Mouse (Mus musculus) frontal cortex, adult 2 months (tissue): ENCODE data around the gene Rxfp2. TPM values are rescaled to one million over a fixed set of nuclear protein-coding genes. Genes with fewer than 3 reads are reported as not detected.

Source experiments
- DNase-seq, 2 experiments: peaks; one replicate each; pipeline ENCODE4 v3.0.0; 2022; ENCODE audit warnings: low spot score in 1 of 2; ENCODE audit errors: extremely low spot score in 1 of 2
- polyA plus RNA-seq: library from polyadenylated mRNA; depleted of rRNA; stranded (reverse); fragments of >200 nt; gene quantifications from 2 replicates; pipeline ENCODE4 v1.2.3, GENCODE M21; 2012; rRNA removed

Rxfp2 gene
- polyA plus RNA-seq = 1.2 and 1.6 TPM in 2 replicates

DNA sequence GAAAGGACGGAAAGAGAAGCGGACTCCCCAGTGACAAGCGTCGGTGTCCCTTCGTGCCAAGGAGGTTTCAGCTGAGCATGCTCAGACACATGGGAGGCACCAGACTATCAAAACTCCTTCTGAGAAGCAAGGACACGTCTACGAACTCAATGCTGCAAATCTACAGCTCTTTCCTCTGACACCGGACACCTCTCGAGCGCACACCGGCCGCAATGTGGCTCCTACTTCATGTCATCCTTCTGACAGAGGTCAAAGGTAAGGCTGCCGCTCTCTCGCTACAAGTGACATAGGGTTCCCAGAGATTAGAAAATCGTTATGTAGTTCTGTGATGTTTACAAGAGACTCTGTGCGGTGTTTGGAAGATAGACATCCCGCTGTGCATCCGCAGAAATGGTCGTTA, at the start of gene Rxfp2:
Gene Rxfp2 (plus strand): TSS at position 20 of the 400 bp plus-strand sequence.
- no peak for DNase-seq

DNA sequence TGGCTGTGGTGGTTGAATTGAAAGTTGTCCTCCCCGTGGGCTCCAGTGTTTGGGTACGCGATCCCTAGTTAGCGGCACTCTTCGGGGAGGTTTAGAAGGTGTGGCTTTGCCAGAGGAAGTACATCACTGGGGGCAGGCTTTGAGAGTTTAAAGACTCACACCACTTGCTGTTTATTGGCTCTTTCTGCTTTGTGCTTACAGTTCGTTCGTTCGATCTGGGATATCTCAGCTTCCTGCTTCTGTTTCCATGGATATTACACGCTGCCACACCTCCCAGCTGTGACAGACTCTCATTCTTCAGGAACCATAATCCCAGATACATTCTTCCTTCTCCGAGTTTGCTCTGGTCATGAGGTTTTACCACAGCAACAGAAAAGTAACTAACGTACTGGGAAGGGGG, 48.2 kb upstream of the Rxfp2 start:
- no peak for DNase-seq

GRCm38 (mm10) chr5:149977027-149977426, 41.4 kb upstream of the Rxfp2 start:
- no peak for DNase-seq

- peak in 1 of 2 experiments; percentile 48 for DNase-seq
These were observed 34.9 kb upstream of the Rxfp2 start for GRCm38 (mm10) chr5:149983621-149984020.

DNA sequence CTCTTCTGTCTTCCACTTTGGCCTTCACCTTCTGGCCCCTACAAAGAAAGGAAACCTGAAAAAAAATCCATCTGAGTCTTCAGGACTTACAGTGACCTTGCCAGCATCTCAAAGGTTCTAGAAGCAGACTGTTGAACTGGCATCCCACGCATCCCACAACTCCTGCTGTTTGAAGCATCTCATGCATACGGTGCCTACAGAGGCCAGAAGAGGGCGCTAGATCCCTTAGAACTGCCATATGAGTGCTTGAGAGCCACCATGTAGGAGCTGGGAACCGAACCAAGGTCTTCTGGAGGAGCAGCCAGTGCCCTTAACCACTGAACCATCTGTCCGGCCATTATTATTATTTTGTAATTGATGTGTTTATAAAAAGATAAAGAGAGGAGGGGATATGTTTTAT, 23.9 kb upstream of the Rxfp2 start:
- no peak for DNase-seq

DNA sequence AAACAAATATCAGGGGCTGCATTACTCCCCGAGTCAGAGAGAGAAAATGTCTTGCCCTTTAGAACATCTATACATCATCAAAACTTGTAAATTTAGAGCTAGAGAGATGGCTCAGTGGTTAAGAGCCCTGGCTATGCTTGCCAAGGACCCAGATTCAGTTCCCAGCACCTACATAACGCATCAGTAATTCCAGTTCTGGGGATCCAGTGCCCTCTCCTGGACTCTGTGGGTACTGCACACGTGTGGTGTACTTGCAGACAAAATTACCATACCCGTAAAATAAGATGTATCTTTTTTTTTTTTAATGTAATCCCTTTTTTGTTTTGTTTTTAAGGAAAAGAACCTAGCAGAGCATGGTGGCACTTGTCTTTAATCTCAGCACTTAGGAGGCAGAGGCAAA, 21.9 kb upstream of the Rxfp2 start:
- DNase-seq = no peak

DNA sequence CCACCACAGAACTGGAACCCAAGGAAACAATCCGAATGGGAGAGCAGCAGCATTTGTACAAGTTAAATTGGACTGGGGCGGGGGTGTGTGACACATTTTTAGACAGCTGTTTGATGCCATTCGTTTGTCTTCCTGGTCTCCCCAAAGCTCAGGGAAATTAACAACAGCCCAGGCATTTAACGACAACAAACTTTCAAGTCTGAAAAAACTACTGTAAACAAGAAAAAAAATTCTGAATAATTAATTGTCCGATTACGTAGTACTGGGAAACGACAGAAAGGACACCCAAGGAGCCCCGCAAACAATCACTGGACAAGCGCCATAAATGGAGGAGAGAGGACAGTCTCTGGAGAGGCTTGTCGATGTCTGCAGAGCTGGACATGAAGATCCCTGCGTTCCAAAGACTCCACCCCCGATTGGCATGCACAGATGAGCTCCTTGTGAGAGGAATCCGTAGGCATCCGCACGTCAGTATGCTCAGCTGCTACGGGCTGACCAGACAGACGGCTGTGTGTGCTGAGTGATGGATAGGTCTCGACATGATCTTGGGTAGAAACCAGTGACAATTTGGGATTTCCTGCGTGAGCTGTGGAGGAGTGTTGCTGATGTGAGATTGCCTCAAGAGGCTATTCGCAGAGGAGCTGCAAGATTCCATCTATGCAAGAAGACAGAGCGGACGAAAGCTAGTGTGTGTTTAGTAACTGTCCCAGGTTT, 21.0 kb upstream of the Rxfp2 start:
- peak; percentile 9 to 30 for DNase-seq

DNA sequence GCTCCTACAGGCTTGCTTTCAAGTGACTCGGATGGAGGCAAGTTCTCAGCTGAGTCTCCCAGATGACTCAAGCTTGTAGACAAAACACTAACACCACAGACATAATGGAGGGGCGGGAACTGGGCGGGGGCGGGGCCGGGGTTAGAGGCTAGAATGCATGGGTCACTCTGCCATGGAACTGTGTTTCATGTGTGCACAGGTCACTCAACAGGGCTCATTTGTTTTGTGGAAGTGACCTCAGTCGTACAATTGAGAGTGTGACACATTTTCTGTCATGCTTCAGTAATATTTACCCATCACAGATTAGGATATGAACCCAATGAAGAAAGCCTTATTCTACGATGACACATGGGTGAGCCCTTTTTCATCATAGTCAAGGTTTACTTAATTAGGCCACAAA, 20.2 kb upstream of the Rxfp2 start:
- no peak for DNase-seq

GRCm38 (mm10) chr5:150005355-150005754, 13.1 kb upstream of the Rxfp2 start:
- DNase-seq = no peak

DNA sequence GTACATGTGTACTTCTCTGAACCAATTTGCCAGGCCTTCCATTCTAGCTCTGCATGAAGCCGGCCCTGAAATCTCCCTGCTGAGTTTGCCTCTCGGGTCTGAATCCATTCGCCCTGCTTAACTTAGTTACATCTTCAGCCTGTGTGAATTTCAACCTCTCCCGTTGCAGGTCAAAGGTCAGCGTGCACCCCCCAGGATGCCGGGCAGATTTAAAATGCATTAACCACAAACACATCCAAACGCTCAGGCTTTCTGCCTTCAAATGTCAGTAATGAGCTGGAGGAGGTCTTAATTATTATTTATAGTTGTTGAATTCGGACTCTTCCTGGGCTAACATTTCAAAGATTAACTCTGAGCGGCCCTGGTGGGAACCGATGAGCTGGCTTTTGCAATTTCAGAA, 1.6 kb upstream of the Rxfp2 start:
- DNase-seq = no peak

- no peak for DNase-seq
These were observed 803 bp upstream of the Rxfp2 start for GRCm38 (mm10) chr5:150017672-150018071.

- peak; percentile 49 to 93 for DNase-seq
These were observed 2.4 kb downstream of the Rxfp2 start for GRCm38 (mm10) chr5:150020851-150021250.

DNA sequence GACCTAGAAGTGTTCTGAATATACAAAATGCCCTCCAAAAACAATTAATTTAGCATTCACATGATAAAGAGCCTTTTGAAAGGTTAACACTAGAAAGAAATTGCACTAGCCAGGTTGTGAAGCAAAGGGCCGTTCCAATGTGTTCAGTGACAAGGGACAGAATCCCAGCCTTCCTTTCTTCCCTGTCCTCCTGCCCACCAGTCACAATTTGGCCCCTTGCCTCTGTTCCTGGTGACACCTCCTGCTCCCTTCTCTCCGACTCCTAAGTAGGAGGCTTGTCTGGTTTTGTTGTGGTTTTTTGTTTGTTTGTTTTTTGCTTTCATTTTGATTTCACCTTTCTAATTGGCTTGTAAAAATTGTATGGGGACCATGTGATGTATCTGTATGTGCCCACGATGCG, 3.3 kb downstream of the Rxfp2 start:
- DNase-seq = no peak

DNA sequence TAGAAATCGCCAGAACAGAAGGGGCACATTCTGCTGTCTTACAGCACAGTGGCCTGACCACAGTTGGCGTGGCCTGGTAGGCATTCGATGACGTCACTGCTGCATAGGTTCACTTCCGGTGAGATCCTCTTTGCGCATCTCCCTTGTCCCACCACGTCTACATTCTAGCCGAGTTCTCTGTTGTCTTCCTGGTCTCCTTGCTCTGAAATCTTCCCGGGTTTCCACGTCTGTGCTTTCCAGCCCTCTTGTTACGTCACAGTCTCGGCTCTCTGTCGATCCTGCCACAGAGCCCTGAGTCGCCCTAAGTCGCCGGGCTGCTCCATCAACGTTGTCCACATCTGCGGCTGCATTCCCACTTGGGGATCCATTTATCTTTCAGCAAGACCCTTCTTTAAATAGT, 4.1 kb downstream of the Rxfp2 start:
- DNase-seq = no peak

DNA sequence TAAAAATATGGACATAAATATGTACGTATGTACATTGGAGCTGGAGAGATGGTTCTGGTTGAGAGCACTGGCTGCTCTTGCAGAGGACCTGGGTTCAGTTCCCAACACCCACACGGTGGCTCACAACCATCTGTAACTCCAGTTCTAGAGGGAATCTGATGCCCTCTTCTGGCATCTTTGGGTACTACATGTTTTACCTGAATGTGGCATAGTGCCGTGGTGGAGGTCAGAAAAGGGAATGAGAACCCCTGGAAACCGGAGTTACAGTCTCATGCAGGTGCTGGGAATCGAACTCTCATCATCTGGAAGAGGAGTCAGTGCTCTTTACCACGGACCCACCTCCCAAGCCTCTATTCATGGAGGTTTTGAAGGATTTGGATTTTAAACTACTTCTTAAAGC, 5.0 kb downstream of the Rxfp2 start:
- no peak for DNase-seq

DNA sequence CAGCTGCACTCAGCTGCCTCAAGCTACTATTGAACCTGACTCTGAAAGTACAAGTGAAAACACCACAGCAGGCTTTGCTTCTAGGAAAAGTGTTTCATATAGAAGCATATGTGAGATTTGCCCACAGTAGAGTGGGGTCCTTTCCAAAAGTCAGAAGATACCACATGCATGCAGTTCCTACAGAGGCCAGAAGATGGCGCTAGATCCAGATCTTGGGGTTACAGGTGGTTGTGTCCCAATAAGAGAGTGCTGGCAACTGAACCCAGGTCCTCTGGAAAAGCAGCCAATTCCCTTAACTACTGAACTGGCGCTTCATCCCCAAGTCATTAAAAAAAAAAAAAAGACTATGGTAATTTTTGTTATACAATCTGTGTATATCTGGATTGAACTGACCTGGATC, 5.7 kb downstream of the Rxfp2 start:
- DNase-seq = no peak

GRCm38 (mm10) chr5:150024901-150025300, 6.4 kb downstream of the Rxfp2 start:
- DNase-seq = no peak

GRCm38 (mm10) chr5:150025326-150025725, 6.9 kb downstream of the Rxfp2 start:
- DNase-seq = no peak

DNA sequence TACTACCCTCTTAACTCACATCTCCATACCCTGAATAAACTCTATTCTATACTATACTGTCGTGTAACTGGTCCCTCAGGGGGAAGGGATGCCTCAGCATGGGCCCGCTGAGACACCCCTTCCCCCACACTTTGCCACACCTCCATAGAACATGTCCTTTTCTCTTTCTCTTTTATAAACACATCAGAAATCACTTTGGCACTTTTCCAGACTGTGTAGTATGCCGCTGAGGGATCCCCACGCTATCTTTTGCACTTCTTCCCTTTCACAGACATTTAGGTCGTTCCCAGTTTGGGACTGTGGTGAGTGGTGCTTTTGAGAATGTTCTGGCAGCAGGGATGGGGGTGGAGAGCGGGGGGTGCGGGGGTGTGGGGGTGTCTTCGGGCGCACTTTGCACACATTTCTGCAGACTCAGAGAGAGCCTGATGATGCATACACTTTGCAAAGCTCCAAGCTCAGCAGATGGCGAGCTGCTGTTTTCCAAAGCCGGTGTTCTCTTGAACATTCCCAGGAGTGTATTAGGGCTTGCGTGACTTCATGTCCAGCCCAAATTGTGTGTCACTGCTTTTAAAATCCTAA, 8.1 kb downstream of the Rxfp2 start:
- DNase-seq = peak; percentile 67 to 75

GRCm38 (mm10) chr5:150031201-150031600, 12.7 kb downstream of the Rxfp2 start:
- no peak for DNase-seq

- no peak for DNase-seq
These were observed 13.2 kb downstream of the Rxfp2 start for GRCm38 (mm10) chr5:150031634-150032033.

DNA sequence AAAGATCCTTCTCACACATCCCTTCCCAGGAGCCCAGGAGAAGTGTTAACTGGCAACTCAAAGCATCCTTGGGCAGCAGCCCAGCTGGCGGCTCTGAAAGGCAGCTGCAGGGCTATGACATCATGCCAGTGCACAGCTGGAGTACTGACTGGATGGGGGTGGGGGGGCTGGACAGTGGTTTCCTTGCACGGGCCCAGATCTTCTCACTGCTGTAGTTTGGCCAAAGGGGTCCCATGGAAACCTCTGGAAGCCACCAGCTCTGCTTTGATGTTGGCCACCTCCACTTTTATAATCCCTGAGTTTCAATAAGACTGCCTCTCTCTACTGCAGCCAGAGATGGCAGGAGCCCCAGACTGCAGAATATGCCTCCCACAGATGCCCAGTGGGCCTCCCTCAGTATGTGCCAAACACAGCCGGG, 13.6 kb downstream of the Rxfp2 start:
- DNase-seq = peak in 1 of 2 experiments; percentile 39
